Mouse (Mus musculus) kidney, adult 2 months (tissue): Measurements from ENCODE around the gene Inf2.

Source experiments
- CTCF ChIP-seq: fragments of 200-500 bp; conservative IDR thresholded peaks from 2 replicates; pipeline ENCODE4 v1.5.1; 2011; ENCODE audit warnings: low read depth, mild to moderate bottlenecking, control low read depth, low read length, moderate library complexity, mixed read lengths; ENCODE audit not compliant: insufficient read depth, insufficient read length
- POLR2A ChIP-seq: fragments of 200-500 bp; IDR thresholded peaks from one replicate; pipeline ENCODE4 v1.6.1; 2011; ENCODE audit warnings: low read depth, low read length, control low read depth

DNA sequence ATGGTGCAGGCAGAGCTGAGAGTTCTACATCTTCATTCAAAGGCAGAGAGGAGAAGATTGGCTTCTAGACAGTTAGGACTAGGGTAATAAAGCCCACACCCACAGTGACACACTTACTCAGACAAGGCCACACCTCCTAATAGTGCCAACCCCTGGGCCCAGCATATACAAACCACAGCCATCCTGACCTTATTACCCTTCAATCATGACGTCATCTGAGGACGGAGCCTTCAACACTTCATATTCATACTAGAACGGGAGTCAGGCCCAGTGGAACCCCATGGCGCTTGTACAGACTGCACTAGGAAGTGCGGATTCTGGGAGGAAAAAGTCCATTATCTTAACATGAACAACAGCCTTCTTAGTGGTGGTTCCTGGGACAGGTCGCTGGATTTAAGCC lies 54.5 kb downstream of the Inf2 start:
- TF ChIP-seq CTCF (no peak), POLR2A (no peak)
